Mouse (Mus musculus) CD4-positive, CD25-positive, alpha-beta regulatory T cell, adult 4 months (primary cell): ENCODE data around the gene Slc8a2. TPM values are rescaled to one million over a fixed set of nuclear protein-coding genes. Genes with fewer than 3 reads are reported as not detected.
A peak's percentile ranks its signal among the peaks of the same experiment; 100 is the strongest.

ENCODE experiments used
- ATAC-seq: one replicate; pipeline ENCODE4 v1.8.0; 2017
- polyA plus RNA-seq, 2 experiments: library from polyadenylated mRNA; unstranded; fragments of 100-300 nt; shearing (Covaris generic); gene quantifications; one replicate each; pipeline ENCODE4 v1.2.1; 2017

Gene Slc8a2
- polyA plus RNA-seq = not detected

GRCm38 (mm10) chr7:16129421-16129845, at the start of gene Slc8a2:
TSS of gene Slc8a2 (plus strand) at chr7:16129826.
- no peak for ATAC-seq

GRCm38 (mm10) chr7:16079947-16080346, 49.7 kb upstream of the Slc8a2 start:
- ATAC-seq = no peak

- ATAC-seq = no peak
Measured at GRCm38 (mm10) chr7:16080581-16080980, 49.0 kb upstream of the Slc8a2 start.

- ATAC-seq = no peak
Measured at GRCm38 (mm10) chr7:16083361-16083760, 46.3 kb upstream of the Slc8a2 start.

GRCm38 (mm10) chr7:16087587-16087986, 42.0 kb upstream of the Slc8a2 start:
- no peak for ATAC-seq

- ATAC-seq = no peak
Measured at GRCm38 (mm10) chr7:16094592-16094991, 35.0 kb upstream of the Slc8a2 start.

GRCm38 (mm10) chr7:16098021-16099017, 31.3 kb upstream of the Slc8a2 start, which contains the start of gene Napa:
TSS of gene Napa (plus strand) at chr7:16098458.
- ATAC-seq = peak; percentile 89

GRCm38 (mm10) chr7:16099901-16100300, 29.7 kb upstream of the Slc8a2 start:
- no peak for ATAC-seq

GRCm38 (mm10) chr7:16101081-16101480, 28.5 kb upstream of the Slc8a2 start:
- no peak for ATAC-seq

- no peak for ATAC-seq
Measured at GRCm38 (mm10) chr7:16101726-16102475, 27.7 kb upstream of the Slc8a2 start.

GRCm38 (mm10) chr7:16102686-16103226, 26.9 kb upstream of the Slc8a2 start:
- ATAC-seq = no peak

GRCm38 (mm10) chr7:16103760-16104159, 25.9 kb upstream of the Slc8a2 start:
- ATAC-seq = no peak

GRCm38 (mm10) chr7:16104611-16105388, 24.8 kb upstream of the Slc8a2 start:
- ATAC-seq = no peak

- no peak for ATAC-seq
Measured at GRCm38 (mm10) chr7:16108886-16109542, 20.6 kb upstream of the Slc8a2 start.

GRCm38 (mm10) chr7:16110158-16110557, 19.5 kb upstream of the Slc8a2 start:
- ATAC-seq = no peak

GRCm38 (mm10) chr7:16111284-16112090, 18.1 kb upstream of the Slc8a2 start:
- no peak for ATAC-seq

- ATAC-seq = no peak
Measured at GRCm38 (mm10) chr7:16116418-16116817, 13.2 kb upstream of the Slc8a2 start.

GRCm38 (mm10) chr7:16117100-16117499, 12.5 kb upstream of the Slc8a2 start:
- ATAC-seq = no peak

- ATAC-seq = peak; percentile 90
Measured at GRCm38 (mm10) chr7:16119569-16120261, 9.9 kb upstream of the Slc8a2 start, which contains the start of gene Kptn. TSS of gene Kptn (plus strand) at chr7:16119895.

GRCm38 (mm10) chr7:16120262-16120600, 9.4 kb upstream of the Slc8a2 start:
- ATAC-seq = no peak
